Mouse (Mus musculus) heart, postnatal 0 days (tissue): ENCODE results near the gene Casd1. TPM values are rescaled to one million over a fixed set of nuclear protein-coding genes. Genes with fewer than 3 reads are reported as not detected.
"Not testable (repeated sequence)": the region's sequence is repeated elsewhere in the genome, so short reads cannot be mapped to it uniquely, and the experiment has no call there.

Experiments
- ATAC-seq: fragments of 200-750 bp; cut with Nextera tagmentation; 2 replicates; pipeline ENCODE4 v1.8.0; 2017; ENCODE audit warnings: low read depth, moderate number of reproducible peaks, moderate library complexity; ENCODE audit not compliant: insufficient read depth
- DNase-seq: peaks from one replicate; pipeline ENCODE4 v3.0.0-alpha.2; 2016; ENCODE audit warnings: low spot score
- H3K27ac ChIP-seq: fragments of 300-500 bp; sonication (generic); 2 replicates; pipeline ENCODE4 v1.5.1; 2014; ENCODE audit warnings: low read depth, mild to moderate bottlenecking
- H3K27me3 ChIP-seq: fragments of 300-500 bp; sonication (generic); 2 replicates; pipeline ENCODE4 v1.6.1; 2014; ENCODE audit warnings: low read length, mixed read lengths; ENCODE audit not compliant: control insufficient read depth, insufficient read depth
- H3K36me3 ChIP-seq: fragments of 300-500 bp; sonication (generic); replicated peaks from 2 replicates; pipeline ENCODE4 v1.6.1; 2014; ENCODE audit warnings: low read length, mixed read lengths; ENCODE audit not compliant: control insufficient read depth, insufficient read depth
- H3K4me1 ChIP-seq: fragments of 300-500 bp; sonication (generic); 2 replicates; pipeline ENCODE4 v1.6.1; 2014; ENCODE audit warnings: antibody characterized with exemption; ENCODE audit not compliant: control insufficient read depth, insufficient read depth
- H3K4me2 ChIP-seq: fragments of 300-500 bp; sonication (generic); 2 replicates; pipeline ENCODE4 v1.6.1; 2014; ENCODE audit warnings: low read depth, mild to moderate bottlenecking, low read length, moderate library complexity
- H3K4me3 ChIP-seq: fragments of 300-500 bp; sonication (generic); 2 replicates; pipeline ENCODE4 v1.5.1; 2014; ENCODE audit warnings: low read depth, low read length
- H3K9ac ChIP-seq: fragments of 300-500 bp; sonication (generic); replicated peaks from 2 replicates; pipeline ENCODE4 v1.6.1; 2014; ENCODE audit warnings: low read depth, low read length, mixed read lengths
- H3K9me3 ChIP-seq: fragments of 300-500 bp; sonication (generic); replicated peaks from 2 replicates; pipeline ENCODE4 v1.6.1; 2016; ENCODE audit warnings: low read length; ENCODE audit not compliant: control insufficient read depth
- CTCF ChIP-seq: IDR thresholded peaks from 2 replicates; pipeline ENCODE4 v1.5.1; 2016; ENCODE audit warnings: antibody characterized with exemption, control low read depth, low read depth
- EP300 ChIP-seq: IDR thresholded peaks from 2 replicates; pipeline ENCODE4 v1.6.1; 2016; ENCODE audit warnings: antibody characterized with exemption, low read depth
- WGBS: fragments of 180-500 bp; shearing (Covaris S2); extraction: QIAGEN DNeasy Blood & Tissue Kit; methylation state at CpG from one replicate; pipeline ENCODE4 v1.1.7; 2014; 5-methylcytosine and 5-hydroxymethylcytosine counted together
- polyA plus RNA-seq: library from polyadenylated mRNA; unstranded; fragments of >200 nt; fragmentation: Nextera tagmentation; extraction: Ambion mirVana; gene quantifications from 2 replicates; pipeline ENCODE4 v1.2.1, GENCODE M21; 2015
- total RNA-seq: library from RNA; depleted of rRNA; stranded (reverse); fragments of >200 nt; gene quantifications from 2 replicates; pipeline ENCODE4 v1.2.3, GENCODE M21; 2014; ENCODE audit warnings: low replicate concordance

Gene Casd1
- total and polyA plus RNA-seq, 2 experiments from 2014 or later, result 17.9 to 44.6 TPM

DNA sequence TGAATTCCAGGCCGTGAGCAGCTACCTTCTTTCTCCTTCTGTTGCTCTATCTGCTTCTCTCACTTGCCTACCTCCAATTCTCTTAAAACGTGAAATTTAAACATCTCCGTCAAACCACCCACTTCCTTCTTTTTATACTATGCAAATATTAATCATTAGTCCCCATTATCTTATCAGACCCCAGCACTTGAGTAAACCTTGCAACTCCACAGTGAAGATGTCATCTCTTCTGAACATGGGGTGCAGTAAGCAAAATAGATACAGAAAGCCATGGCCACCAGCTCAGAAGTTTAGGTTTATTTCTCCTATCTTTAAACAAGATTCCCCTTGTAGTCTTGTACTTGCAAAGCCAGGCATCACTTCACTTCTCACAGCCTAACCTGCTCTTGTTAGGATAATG, 46.7 kb downstream of the Casd1 start:
- no peak overlapping the region for H3K4me2 ChIP-seq
- TF ChIP-seq CTCF (no peak), EP300 (no peak)
- DNase-seq (no peak), ATAC-seq (no peak)
- no peaks in the 10 kb centered on the region for H3K9me3 ChIP-seq
- H3K27me3 ChIP-seq, result no peaks in the 10 kb centered on the region
- no peaks in the 10 kb centered on the region for H3K4me1 ChIP-seq
- 61% methylated on average over 3 of the region's 3 CpGs for WGBS
- H3K9ac ChIP-seq, result no peak overlapping the region
- no peak overlapping the region for H3K27ac ChIP-seq
- H3K36me3 ChIP-seq, result peaks cover 2% of the 10 kb centered on the region; the same call in 1 of the 2 replicates
- H3K4me3 ChIP-seq, result no peak overlapping the region

DNA sequence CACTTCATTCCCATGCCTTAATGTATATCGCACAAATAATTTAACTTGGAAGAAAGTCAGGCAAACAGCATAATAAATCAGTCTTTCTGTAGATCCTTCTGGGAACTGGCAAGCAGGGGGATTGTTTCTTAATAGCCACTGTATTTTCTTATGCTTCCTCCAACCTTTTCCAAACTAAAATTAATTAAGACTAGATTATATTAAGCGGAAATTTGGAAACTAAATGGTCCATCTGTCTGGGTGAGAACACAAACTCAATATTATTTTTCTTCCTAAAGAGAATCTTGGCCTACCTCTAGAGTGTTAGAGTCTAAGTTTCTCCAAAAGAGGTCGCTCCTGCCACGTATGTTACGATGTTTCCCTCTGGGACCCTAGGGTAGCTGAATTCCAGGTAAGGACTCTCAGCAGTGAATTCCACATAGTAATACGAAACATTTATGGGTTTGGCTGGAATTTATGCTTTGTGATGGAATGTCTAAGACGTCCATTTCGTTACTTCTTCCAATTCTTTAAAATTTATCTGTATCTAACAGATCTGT, 52.0 kb downstream of the Casd1 start:
- H3K27me3 ChIP-seq, result no peaks in the 10 kb centered on the region

DNA sequence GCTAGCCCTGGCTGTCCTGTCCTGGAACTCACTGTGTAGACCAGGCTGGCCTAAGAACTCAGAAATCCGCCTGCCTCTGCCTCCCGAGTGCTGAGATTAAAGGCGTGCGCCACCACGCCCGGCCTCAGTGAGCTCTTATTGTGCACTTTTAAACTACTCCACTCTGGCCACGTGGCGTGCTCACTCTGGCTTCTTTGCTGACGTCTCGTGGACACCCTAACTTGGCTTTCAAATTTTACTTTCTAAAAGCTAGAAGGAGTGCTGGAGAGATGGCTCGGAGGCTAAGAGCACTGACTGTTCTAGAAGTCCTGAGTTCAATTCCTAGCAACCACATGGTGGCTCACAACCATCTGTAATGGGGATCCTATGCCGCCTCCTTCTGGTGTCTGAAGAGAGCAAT, 53.1 kb downstream of the Casd1 start:
- H3K4me3 ChIP-seq, H3K4me2 ChIP-seq, H3K9ac ChIP-seq, H3K27me3 ChIP-seq, H3K4me1 ChIP-seq, DNase-seq, H3K9me3 ChIP-seq, ATAC-seq, H3K27ac ChIP-seq, H3K36me3 ChIP-seq: not testable (repeated sequence)
- 91% methylated on average over 12 of the region's 12 CpGs for WGBS

More for the DNA sequence above, 52.0 kb downstream of the Casd1 start:
- peak; percentile 22 for TF ChIP-seq CTCF
- TF ChIP-seq EP300, result no peak
- H3K9me3 ChIP-seq, result no peaks in the 10 kb centered on the region
- H3K9ac ChIP-seq, result no peak overlapping the region
- no peak overlapping the region for H3K27ac ChIP-seq
- WGBS, result 84% methylated on average over 8 of the region's 8 CpGs
- no peaks in the 10 kb centered on the region for H3K4me1 ChIP-seq
- ATAC-seq (no peak), DNase-seq (no peak)
- no peak overlapping the region for H3K4me3 ChIP-seq
- H3K4me2 ChIP-seq, result no peak overlapping the region
- H3K36me3 ChIP-seq, result no peaks in the 10 kb centered on the region

DNA sequence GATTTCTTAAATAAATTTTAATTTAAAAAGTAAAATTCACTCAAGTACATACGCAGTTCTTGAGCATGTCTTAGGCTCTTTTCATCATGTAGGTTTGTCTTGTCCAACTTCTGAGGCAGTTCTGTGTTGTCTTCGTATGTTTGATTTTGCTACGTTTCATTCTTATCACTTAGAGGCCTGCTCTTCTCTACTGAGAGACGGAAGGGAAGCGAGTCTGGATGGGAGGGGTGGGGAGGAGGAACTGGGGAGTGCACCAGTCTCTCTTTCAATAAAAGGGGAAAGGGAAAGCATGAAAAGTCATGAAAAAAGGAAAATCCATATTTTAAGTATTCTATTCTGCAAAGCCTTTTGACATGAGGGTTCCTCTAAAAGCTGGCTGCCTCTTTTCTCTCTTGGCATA, 54.8 kb downstream of the Casd1 start:
- H3K4me1 ChIP-seq, result no peaks in the 10 kb centered on the region
- no peaks in the 10 kb centered on the region for H3K9me3 ChIP-seq
- no peaks in the 10 kb centered on the region for H3K27me3 ChIP-seq
- H3K27ac ChIP-seq, result no peak overlapping the region
- H3K4me2 ChIP-seq, result no peak overlapping the region
- DNase-seq (no peak), ATAC-seq (no peak)
- H3K9ac ChIP-seq, result no peak overlapping the region
- TF ChIP-seq EP300, result no peak
- no peak for TF ChIP-seq CTCF
- no peaks in the 10 kb centered on the region for H3K36me3 ChIP-seq
- no peak overlapping the region for H3K4me3 ChIP-seq
- 27% methylated on average over 5 of the region's 5 CpGs for WGBS

DNA sequence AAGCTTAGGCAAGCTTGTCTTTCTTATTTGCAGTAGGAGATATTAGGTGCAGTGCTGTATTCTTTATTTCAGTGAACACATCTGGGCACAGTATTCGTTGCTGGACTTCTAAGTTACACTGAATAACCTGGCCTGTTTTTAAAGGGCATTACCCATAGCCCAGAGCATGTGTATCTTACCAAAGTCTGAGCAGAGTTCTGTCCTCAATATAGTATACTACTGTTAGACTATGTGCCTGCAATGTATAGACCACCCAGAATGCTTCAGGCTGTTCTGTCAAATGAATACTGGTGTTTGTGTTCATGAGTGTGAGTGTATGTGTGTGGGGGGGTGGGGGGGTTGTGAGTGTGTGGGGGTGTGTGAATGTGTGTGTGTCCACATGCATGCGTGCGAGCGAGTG, 55.3 kb downstream of the Casd1 start:
- ATAC-seq, result no peak
- 89% methylated on average over 4 of the region's 4 CpGs for WGBS
- H3K4me3 ChIP-seq, result no peak overlapping the region

DNA sequence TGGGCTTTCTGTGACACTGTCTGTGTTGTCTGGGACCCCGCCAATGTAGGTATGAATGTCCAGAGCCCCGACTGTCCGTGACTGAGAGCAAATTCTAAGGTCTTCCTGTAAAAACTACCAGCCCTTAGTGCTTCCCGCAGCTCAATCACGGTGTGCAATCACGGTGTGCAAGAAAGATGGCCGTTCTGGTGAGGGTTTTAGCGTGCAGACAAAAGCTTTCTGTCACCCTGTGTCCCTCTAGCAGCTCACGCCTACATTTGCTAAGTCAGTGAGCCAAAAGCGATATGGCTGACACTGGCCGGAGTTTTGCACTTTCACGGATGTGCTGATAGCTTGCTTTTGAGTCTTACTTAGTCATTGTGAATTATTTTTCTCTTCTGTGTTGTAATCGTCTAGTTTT, 58.2 kb downstream of the Casd1 start:
- no peak overlapping the region for H3K27ac ChIP-seq
- no peak overlapping the region for H3K4me3 ChIP-seq
- DNase-seq (no peak), ATAC-seq (no peak)
- no peaks in the 10 kb centered on the region for H3K4me1 ChIP-seq
- H3K9ac ChIP-seq, result no peak overlapping the region
- H3K9me3 ChIP-seq, result no peaks in the 10 kb centered on the region
- no peak overlapping the region for H3K4me2 ChIP-seq
- no peaks in the 10 kb centered on the region for H3K27me3 ChIP-seq
- no peaks in the 10 kb centered on the region for H3K36me3 ChIP-seq
- no peak for TF ChIP-seq EP300
- TF ChIP-seq CTCF, result no peak
- WGBS, result 74% methylated on average over 13 of the region's 13 CpGs

More for the DNA sequence above, 55.3 kb downstream of the Casd1 start:
- no peak for DNase-seq
- no peak for TF ChIP-seq EP300
- TF ChIP-seq CTCF, result no peak
- Histone ChIP-seq H3K4me2 (no peak overlapping the region), H3K36me3 (no peaks in the 10 kb centered on the region), H3K9me3 (no peaks in the 10 kb centered on the region), H3K9ac (no peak overlapping the region), H3K4me1 (no peaks in the 10 kb centered on the region), H3K27me3 (no peaks in the 10 kb centered on the region), H3K27ac (no peak overlapping the region)
